Mouse (Mus musculus): ENCODE data around the gene Paqr9.

Gene Paqr9

DNA sequence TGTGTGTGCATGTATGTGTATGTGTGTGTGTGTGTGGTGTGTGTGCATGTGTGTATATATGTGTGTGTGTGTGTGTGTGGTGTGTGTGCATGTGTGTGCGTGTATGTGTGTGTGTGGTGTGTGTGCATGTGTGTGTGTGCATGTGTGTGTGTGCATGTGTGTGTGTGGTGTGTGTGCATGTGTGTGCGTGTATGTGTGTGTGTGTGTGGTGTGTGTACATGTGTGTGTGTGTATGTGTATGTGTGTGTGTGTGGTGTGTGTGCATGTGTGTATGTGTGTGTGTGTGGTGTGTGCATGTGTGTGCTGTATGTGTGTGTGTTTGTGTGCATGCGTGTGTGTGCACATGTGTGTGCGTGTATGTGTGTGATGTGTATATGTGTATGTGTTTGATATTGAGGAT lies 14.9 kb upstream of the Paqr9 start:
- no peak for DNase-seq (ENCODE audit: low read depth, low spot score)

DNA sequence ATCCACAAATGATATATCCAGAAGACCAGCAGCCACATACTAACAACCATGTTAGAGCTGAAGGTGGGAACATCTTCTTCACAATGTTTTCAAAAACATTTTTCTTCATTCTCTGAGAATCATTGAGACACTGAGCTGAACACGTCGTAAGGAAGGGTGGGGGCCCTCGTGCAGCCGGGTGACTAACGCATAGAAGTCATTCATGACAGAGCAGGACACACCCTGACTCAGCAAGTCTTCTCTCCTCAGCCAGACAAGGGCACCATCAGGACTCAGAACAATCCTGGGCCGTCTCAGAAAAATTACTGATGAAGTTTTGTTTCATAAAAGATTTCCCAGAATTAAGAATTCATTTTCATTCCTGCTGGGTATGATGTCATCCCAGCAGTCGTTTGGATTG lies 12.8 kb upstream of the Paqr9 start:
- no peak for DNase-seq (ENCODE audit: low read depth, low spot score)

DNA sequence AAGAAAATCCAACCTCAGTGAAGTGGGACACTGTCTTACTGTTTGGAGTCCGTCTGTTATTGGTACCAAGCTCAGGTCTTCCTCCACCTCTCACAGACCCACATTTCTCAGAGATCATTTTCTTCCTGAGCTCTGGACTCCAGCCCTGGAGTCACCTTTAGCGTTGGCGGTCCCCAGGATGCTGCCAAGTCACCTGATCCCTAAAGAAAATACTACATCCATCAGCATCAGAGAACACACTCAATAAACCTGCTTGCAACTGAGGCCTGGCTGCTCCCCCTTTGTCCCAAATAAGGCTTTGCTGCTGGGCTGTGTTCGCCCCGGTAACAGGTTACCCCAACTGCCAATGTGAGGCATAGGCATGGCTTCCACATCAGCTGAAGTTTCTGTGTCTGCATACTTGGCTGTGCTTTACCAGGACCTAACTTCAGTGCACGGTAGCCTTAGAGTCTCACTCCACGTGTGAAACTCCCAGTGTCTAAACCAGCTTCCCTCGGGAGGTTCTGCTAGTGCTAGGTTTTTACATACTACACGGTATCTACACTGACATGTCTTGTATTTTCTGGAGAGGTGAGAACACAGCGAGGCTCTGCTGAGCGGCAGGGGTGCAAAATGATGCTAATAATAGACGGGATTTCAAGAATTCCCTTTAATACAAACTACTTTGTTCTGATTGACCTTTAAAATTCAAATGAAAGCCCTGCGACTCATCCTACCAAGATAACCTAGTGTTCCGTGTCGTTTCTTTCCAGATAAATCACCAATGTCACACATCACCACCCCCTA lies 9.6 kb upstream of the Paqr9 start:
- DNase-seq (ENCODE audit: low read depth, low spot score): no peak

DNA sequence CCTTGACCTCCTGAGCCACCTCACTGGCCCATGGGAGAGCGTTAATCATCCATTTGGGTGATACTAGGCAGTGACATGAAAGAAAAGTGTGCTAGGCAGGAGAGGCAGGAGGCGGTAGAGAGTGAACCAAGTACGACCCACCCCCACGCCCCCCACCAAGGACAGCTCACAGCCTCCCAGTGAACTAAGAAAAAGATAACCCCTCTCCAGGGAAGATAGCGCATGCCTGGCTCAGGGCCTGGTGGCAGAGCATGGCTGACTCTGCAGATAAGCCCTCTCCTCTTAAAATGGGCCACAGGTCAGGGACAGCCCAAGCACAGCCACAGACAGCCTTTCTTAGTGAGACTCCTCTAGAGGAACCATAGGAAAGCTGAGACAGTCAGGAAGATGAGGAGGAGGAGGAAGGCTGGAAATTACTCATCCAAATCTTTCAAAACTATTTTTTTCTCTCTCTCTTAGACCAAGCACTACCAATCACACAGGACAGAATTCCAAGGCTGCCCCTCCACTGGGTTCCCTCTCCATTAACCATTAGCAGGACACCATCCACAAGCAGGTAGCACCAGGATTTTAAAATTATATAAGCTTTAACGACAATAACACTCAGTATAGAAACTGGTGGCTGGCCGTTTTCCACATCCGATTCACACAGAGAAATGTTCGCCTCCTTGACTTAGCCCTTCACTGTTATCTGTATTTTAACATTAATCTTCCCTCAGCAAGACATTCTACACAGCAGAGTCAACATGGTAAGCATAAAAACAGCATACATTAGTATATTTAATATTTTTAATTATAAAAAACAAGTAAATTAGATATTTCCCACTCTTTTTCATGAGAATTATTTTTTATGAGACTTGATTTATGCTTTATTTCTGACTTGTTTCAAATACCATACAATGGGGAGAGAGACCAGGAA lies 8.3 kb upstream of the Paqr9 start:
- DNase-seq (ENCODE audit: low read depth, low spot score): no peak

DNA sequence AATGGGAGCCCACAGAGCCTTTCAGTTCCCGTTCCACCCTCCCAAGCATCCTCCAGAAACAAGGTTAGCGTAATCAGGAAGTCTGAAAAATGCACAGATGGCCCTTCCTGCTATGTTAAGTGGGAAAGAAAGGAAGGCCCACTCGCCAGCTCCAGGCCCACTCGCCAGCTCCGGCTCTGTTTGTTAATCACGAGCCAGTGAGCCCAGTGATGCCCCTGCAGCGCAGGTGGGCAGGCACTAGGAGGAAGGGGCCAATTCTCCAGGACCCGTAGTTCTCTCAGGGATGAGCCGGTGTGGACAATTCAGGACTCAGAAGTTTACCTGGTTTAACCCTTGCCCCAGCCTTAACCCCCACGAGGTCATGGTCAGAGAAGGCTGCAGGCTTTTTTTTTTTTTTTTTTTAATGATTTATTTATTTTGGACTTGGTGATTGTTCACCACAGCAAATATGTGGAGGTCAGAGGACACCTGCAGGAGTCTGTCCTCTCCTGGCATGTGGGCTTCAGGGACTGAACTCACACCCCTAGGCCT lies 7.2 kb upstream of the Paqr9 start:
- DNase-seq (ENCODE audit: low read depth, low spot score): no peak

DNA sequence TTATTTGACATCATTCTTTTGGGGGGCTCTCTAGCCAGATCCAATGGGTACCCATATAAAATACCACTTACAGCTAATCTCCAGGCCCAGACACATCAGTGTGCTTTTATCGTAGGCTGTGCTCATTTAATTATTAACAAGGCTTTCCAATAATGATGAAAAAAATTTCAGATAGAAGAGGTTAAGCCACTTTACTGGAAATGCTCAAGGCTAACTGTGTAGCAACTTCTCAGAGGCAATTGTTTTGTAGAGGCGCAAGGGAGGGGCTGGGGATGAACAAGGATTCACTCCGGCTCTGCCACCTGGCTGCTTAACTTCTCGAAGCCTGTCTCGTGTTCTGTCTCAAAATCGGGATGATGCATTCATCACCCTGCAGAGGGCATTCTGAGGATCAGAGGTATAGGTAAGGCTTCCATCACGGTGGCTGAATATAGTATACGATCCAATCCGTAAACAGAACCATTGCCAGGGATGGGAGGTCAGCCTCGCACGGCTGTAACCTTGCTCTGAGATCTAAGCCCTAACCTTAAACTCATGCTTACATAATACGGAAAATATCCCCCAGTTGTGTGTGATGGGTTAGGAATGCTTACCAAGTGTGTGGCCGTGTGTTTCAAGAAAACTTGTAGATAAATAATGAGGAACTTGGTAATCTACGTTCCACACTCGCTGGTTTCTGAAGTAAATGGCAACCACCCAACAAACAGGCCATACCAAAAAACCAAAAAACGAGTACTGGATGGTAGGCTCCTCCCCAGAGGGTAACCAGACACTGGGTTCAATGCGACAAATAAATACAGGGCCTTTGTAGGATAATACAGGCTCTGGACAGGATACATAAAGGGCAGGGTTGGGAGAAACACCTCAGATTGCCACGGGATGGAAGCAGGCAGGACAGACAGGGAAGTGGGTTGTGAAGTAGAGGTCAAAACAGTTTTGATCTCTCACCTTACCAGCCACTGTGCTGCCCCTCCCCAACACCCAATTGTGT lies 4.9 kb upstream of the Paqr9 start:
- DNase-seq (ENCODE audit: low read depth, low spot score): no peak

DNA sequence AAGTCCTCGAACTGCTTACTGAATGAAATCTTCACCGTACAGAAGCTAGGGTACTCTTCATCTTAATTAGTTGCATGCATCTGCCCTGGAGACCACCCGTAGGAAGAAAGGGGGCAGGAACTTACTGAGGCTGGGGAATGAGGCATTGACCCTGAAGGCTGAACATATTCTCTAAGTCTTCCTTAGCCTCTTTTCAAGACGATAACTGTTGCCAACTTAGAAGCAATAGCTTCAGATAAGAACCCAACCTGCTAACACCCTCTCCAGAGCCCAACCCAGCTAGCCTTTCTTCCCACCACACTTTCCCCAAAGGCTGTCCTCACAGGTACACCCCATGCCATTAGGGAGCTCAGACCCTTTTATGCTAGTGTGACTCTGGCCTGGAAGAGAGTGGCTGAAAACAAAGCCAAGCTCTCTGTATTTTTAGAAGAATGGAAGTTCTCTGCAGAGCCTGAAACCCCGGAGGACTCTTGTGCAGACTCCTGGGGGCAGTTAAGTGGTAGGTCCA lies 4.2 kb upstream of the Paqr9 start:
- DNase-seq (ENCODE audit: low read depth, low spot score): no peak

DNA sequence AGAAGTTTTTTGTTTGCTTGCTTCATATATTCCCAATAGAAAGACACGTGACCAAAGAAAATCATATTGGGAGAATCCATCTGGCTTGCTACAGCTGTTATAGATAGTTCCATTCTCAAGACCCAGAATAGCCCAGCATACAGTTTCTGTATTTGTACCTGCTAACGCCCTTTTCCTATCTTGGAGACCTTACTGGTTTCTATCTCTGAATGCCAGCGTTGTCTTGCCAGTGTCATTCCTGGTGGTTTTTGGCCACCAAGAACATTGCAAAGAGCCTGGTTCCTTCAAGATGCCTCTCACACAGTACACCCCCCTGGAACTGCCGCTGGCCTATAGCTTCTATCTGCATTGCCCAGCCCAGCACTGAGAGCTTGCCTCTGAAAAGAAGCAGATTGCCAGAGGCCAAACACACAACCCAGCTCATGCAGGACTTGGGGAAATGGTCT lies 3.4 kb upstream of the Paqr9 start:
- no peak for DNase-seq (ENCODE audit: low read depth, low spot score)

DNA sequence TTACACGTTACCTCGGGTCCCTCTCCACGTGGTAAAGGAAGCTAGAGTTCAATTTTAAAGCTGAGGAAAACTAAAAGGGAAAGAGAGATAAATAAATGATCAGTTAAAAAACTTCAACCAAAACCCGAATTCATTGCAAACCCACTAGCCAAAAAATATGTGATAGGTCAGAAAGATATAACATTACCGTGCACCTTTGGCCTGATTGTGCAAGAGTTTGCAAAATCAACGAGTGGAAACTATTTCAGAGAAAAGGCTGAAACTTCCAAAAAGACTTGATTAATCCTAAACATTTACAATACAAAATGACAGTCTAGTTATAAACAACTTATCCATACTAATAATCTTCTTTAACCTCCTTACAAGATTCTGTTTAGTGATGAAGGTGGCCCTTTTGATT lies 1.7 kb upstream of the Paqr9 start:
- no peak for DNase-seq (ENCODE audit: low read depth, low spot score)

DNA sequence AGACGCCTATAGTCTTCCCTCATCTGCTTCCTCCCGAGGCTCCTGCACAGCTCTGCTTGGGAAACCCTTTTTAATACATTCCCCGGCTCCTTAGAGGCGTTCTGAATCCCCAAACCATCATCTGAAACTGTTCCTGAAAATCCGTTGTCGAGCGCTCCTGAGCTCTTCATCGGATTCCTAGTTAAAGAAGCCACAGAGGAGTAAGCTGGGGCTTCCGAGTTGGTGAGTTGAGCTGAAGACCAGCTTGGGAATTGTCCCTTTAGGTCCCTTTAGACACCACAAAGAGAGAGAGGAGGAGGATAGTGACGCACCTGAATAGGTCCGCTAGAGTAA lies 765 bp upstream of the Paqr9 start:
- no peak for DNase-seq (ENCODE audit: low read depth, low spot score)

DNA sequence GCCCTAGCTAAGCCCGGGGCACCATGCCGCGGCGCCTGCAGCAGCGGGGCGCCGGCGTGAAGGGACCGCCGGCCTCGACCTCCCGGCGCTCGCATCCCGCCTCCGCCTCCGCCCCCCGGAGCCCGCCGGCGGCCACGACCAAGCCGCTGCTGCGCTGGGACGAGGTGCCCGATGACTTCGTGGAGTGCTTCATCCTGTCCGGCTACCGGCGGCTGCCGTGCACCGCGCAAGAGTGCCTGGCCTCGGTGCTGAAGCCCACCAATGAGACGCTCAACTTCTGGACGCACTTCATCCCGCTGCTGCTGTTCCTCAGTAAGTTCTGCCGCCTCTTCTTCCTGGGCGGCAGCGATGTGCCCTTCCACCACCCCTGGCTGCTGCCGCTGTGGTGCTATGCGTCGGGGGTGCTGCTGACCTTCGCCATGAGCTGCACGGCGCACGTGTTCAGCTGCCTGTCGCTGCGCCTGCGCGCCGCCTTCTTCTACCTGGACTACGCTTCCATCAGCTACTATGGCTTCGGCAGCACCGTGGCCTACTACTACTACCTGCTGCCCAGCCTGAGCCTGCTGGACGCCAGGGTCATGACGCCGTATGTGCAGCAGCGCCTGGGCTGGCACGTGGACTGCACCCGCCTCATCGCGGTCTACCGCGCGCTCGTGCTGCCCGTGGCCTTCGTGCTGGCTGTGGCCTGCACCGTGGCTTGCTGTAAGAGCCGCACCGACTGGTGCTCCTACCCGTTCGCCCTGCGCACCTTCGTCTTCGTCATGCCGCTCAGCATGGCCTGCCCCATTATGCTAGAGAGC lies 679 bp downstream of the Paqr9 start:
- no peak for DNase-seq (ENCODE audit: low read depth, low spot score)

DNA sequence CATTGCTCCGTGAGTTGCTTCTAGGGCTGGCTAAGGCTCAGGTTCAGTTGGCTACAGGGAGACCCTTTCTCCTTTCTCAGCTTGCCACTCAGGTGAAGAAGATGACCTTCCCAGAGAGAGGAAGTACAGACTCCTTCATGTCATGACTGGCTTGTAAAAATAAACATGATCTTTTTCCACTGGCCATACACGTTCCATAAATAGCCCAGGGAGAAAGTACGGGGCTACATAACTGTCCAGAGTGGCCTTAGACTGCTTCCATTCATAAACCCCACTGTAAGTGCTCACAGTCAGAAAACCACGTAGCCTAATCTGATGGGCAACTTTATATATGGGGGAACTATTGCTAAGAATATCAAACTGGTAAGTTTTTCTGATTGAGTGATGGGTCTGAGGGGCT lies 4.6 kb downstream of the Paqr9 start:
- no peak for DNase-seq (ENCODE audit: low read depth, low spot score)

DNA sequence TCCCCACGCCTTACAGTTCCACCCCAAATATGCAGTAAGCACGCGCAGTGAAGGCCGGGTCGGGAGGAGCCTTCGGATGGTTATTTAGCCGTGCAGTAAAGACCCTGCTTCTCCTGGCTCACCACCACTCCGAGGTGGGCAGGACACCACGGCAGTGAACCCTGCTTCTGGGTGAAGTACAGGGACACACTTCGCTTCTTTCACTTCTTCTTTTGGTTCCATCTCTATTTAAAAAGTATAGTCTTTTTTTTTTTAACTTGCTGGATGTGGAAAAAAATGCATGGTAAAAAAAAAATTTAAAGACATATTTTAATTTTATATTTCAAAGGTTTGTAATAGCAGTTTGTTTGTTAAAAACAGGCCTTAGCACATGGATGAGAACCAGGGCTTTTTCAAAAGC lies 6.9 kb downstream of the Paqr9 start:
- no peak for DNase-seq (ENCODE audit: low read depth, low spot score)

DNA sequence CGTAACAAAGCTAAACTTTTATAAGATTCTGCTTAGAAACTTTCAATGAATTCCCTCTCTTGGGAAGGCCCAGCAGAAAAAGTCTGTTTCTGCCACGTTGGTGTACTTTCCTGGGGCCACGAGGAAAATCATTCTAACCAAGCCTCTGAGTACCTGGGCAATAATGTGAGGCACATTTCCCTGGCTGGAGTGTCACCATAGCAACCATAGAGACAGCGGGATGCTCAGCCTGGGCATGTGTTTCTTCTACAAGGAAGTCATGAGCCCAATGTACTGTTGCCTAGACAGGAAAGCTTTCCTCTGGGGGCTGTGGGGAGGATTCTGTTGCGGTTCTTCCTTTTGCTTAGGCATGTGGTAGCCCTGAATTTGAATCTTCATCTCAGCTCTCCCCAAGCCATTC lies 7.5 kb downstream of the Paqr9 start:
- no peak for DNase-seq (ENCODE audit: low read depth, low spot score)

DNA sequence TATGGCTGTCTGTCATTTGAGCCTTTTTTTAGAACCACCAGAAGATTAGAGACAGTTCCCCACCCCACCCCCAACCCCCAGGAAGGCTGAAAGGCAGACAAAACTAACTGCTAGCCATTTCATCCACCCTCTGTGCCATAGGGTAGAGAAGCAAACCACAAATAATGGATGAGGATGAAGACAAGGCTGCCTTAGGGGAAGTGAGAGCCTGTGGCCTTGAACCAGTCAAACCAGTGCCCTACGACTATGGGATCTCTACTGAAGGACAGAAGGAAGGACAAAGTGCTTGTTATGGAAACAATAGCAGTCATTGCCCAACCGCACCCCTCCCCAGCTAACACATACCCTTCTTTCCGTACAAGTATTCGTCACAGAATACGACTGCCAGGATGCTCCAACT lies 9.8 kb downstream of the Paqr9 start:
- no peak for DNase-seq (ENCODE audit: low read depth, low spot score)

DNA sequence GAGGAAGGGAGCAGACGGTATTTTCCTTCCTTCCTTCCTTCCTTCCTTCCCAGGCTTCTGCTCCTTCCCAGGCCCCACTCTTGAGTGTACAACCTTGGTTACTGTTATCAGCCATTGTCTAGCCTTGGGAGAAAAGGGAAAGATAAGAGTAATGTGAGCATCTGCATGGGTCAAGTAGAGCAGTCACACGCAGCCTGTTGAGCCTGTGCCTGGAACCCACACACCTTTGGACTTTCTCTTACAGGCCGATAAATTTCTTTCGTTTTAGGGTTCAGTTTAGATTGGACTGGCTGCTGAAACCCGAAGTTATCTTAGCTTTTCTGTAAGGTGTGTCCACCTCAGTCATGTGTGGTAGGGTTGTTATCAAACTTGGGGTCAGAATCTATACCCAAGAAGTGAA lies 10.5 kb downstream of the Paqr9 start:
- no peak for DNase-seq (ENCODE audit: low read depth, low spot score)

DNA sequence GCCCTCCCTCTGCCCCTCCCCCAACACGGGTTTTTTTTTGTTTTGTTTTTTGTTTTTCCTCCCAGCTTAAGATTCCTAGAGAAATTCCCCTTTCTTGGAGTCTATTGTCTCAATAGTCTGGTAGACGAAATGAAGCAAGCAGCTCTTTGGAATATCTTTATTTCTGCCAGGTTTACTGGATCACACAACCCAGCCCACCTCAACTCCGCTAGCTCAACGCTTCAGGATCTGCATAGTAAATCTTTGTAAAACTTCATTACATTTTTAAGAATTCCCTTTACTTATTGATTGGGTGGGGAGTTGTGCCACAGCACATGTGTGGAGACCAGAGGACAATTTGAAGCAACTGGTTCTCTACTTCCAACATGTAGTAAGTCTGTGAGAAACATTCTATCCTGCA lies 11.1 kb downstream of the Paqr9 start:
- DNase-seq (ENCODE audit: low read depth, low spot score): no peak

DNA sequence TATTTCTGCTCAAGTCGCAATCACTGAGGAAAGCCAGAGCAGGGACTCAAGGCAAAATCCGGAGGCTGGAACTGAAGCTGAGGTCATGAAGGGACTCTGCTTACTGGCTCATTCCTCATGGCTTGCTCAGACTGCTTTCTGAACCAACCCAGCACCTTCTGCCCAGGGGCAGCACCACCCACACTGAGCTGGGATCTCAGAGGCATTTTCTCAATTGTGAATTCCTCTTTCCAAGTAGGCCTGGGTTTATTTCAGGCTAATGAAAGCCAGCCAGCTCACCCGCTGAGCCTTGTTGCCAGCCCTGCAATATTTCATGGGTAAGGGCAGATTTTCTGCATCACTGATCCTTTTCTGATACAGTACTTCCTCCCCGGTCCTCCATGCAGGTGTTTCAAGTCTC lies 12.0 kb downstream of the Paqr9 start:
- DNase-seq (ENCODE audit: low read depth, low spot score): no peak

DNA sequence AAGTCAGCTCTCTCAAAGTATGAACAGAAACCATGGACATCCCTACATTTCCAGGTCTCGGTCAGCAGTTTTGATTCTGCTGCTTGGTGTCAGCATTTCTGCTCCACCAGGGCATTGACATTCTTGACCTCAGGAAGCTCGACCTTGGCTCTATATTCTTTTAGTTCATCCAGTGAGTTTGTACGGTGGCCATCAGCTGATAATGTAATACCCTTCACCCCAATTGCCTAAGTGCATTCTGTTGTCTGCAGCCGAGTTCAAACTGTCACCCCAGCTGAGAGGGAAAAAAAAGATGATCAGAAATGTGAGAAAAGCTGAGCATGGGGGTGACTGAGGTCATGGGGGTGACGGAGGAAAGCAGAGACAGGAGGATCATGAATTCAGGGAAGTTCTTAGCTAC lies 13.1 kb downstream of the Paqr9 start:
- DNase-seq (ENCODE audit: low read depth, low spot score): no peak

DNA sequence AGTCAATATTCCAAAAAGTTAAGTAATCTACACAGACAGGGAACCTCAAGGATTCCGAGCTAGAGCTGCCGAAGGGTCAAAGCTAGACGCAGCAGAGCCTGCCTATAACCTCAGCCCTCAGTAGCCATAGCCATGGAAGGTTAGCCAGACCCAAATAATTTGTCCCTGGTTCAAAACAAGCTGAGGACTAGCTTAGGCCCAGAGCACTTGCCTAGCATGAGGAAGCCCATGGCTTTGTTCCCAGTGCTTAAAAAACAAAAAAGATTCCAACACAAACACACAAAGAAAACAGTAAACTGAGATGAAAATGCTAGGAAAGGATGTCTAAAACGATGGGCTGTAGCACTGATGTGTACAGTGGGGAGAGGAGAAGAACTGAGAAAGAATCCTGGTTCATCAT lies 14.7 kb downstream of the Paqr9 start:
- DNase-seq (ENCODE audit: low read depth, low spot score): no peak

DNA sequence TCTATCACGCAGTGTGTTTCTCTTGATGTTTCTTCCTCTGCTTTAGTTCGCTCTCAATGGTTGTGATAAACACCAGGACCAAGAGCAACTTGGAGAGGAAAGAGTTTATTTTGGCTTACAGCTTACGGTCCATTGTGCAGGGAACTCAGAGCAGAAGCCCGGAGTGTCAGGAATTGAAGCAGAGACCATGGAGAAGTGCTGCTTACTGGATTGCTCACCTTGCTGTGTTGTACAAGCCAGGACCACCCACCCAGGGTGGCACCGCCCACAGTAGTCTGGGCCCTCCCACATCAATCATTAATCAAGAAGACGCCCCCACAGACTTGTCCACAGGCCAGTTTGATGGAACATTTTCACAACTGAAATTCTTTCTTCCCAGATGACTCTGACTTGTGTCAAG lies 18.0 kb downstream of the Paqr9 start:
- DNase-seq (ENCODE audit: low read depth, low spot score): no peak

Measured in CD4-positive, CD25-positive, alpha-beta regulatory T cell, adult 2 months (primary cell).